Mouse (Mus musculus) spleen, postnatal 10 days (tissue): ENCODE measurements at regions not wholly inside any gene's neighbourhood (a gene's known extent, or its start where the extent isn't known, plus 50 kb on each side); places are given as distances from the start of the nearest gene placed in this dataset.
A peak's percentile ranks its signal among the peaks of the same experiment; 100 is the strongest.

Source experiments
- DNase-seq, 2 experiments: peaks; one replicate each; pipeline ENCODE4 v3.0.0; 2021 to 2022; ENCODE audit warnings: low spot score in 2 of 2

DNA sequence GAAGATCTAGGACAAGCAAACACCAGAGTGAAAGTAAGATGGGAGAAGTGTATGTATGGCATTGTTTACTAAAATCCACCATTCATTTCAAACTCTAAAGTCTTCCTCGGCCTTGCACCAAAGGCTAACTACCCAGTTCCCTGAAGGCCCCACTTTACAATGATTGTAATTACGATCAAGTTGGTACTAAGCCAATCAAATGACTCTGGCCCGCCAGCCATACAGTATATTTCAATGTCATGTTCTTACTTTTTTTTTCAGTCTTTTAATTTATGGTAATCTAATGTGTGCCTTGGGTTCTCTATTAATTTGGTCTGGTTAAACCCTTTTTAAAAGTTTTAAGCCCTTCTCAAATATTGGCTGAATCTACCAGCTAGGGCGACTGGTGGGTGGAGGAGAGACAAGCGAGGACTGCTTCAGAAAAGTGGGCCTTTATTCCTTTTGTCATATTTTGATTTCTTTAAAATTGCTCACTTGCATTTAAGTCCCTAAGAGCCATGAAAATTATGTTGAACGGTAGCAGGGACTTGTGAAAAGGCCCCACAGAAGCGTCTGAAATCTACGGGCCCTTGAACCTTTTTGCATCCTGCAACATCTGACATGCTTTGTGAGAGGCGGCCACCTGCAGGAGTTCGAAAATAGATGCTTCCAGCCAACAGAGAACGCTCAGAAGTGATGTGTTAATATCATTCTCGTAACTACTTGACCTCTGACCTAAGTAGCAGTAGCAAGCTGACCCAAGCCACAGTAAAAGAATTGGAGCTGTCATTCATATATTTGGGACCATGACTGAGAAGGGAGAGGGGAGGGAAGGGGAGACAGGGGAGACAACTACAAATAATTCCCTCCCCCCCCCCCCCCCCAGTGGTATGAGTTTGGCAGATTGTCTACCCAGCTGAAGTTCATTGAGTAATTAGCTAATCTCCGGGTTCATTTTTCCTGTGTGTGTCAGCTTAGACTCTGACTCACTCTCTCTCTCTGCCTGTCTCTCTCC is 197.2 kb downstream of the Cdca7 start:
- no peak for DNase-seq

DNA sequence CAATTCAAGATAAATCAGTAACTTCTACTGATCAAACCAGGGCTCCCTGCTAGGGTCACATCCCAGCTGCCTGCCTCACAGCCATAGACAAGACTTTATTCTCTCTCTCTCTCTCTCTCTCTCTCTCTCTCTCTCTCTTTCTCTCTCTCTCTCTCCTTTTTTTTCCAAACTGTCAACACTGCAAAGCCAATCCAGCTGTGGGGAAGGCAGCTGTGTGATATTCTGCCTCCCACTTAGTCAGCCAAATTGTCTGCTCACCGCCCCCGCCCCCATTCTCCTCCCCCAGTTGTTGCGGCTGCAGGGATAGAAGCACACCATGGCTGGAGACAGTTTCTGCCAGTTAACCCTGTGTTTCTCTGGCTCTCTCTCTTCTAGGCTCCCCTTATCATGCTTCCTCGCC is 198.3 kb downstream of the Cdca7 start:
- no peak for DNase-seq

DNA sequence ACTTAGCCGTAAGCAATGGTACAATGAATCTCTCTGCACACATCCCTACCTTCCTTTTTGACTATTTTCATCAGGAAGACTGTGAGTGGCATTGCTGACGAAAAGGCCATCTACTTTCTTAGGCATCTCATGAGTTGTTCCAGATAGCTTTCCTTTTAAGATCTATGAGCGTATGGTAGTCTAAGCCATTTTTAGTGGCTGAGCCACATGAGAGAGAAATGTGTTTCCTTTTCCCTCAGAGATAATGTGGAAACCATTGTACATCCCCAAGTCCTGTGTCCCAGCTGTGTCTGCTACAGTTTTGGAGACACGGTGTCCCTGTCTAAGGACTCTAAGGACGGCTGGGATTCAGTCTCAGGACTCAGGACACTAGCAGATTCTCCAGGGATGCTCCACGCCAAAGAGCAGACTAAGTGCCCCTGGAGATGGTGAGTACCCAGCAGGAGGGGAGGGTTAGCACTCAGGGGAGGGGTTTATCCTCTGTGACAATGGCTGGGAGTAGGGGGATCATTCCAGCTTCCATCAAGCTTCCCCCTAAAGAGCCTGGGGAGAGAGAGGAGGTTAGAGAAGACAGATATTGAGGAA is 199.0 kb downstream of the Cdca7 start:
- no peak for DNase-seq

DNA sequence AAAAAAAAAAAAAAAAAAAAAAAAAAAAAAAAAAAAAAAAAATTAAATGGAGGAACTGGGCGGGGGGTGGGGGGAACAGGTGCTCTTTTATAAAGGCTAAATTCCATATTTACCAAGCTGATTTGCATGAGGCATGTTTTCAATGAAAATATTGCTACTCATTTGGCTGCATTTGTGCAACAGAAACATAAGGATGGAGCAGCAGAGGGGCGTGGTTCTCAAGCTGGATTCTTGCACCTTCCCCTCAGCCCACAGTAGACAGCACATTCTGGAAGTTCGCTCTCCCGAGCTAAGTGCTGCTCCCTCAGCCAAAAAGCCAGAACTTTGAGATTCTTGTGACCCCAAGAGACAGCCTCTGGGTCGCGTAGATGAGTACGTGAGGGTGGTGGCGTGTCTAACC is 201.8 kb downstream of the Cdca7 start:
- no peak for DNase-seq

DNA sequence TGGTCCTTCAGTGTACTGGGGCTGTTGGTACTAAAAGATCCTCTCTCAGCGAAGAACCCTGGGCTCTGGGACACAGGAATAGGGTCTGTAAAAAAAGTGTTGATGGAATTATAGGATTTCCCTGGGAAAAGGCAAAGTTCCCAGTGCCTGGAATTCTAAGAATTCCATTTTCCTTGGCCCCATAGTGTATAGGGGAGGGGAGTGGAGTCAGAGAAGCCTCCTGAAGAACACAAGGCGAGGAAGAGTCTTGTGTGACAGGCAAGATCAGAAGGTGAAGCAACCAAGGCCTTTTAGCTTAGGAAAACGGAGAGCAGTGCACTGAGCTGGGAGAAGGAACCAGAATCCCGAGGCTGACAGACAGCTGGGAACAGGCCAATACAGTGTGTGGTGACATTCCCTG is 212.1 kb downstream of the Cdca7 start:
- DNase-seq = no peak

DNA sequence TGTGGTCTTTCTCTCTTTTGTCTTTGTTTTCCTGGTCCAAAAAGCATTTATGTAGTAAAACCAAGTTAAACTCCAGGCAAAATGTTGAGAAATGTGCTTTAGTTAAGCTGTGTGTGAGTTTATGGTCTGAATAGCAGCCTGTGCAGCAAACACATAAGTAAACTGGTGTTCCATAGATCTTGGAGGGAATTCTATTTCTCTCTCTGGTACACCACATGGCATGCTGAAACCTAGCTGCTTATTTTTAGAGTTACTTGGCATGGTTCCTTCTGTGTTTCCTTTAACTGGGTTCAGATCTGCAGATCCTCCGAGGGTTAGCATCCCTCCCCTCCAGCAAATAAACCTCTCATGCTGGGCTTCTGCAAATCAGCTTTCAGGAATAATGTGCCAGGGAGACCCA is 225.1 kb downstream of the Cdca7 start:
- DNase-seq = no peak

DNA sequence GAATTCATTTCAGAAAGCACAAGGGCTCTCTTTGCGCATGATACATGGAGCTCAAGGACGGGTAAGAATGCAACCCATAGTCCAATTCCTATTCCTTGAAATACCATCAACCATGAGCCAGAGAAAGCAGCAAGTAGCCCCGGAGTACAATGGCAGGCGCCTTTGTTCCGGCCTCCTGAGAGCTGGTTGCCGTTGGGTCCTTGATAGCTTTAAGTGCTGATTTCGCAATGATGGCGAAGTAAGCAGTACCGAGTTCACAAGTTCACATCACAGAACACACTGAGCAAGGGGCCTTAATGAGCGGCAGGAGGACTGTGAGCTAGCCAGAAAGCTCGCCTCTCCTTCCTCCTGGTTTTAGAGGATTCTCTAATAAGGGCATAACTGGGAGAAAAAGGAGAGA is 227.3 kb downstream of the Cdca7 start:
- DNase-seq = no peak

DNA sequence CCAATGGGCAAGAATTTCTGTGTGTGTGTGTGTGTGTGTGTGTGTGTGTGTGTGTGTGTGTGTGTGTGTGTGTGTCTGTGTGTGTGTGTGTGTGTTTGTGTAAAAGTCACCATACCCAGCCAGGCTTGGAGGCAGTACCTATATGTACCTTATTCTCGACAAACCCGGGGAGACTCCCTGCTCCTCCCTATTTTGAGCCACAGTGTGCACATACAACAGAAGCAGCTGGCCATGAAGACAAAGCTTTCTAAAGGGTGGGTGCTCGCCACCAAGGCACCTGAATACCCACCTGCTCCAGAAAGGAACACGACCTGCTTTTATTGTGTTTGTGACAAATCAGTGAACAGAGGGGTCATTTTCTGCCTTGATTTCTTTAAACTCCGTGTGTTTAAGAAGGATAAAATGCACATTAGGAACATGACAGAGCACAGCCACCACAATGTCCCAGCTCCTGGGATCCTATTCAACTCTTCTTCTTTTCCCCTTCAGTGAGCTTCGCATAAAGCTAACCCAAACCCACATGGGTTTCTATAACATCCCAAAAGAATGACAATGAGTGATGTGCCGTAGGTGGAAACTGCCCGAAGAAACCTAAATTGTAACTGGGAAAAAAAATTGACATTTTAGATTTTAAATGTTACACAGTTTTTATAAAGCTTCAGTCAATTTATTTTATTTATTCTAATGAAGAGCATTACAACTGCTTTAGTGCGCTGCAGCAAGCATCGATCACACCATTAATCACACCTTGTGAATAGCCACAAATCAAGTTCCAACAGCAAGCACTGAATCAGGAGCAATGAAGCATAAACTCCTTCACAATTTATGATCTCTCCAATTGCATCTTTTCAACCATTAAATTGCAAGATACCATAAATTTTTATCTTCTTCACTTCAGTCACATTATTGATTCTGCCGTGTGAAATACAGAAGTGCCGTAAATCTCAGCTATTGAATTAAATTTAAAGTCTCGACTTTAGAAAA is 232.0 kb downstream of the Cdca7 start:
- DNase-seq = no peak

DNA sequence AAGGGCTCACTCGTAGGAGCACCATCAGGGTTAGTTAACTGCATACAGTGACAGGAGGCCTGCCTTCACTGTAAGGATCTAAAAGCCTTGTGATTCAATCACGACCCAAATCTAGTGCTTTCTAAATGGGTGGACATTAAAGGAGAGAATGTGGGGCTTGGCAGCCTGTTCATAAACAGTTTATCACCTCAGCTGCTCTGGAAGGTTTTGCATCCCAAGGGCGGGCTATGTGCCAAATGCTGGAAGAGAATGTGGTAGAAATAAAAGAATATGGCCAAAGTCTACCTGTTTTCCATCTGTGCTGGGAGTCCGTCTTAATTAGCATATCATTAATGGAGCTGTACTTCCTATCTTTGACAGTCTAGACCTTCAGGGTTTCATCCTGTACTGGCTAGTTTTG is 241.0 kb downstream of the Cdca7 start:
- DNase-seq = no peak

DNA sequence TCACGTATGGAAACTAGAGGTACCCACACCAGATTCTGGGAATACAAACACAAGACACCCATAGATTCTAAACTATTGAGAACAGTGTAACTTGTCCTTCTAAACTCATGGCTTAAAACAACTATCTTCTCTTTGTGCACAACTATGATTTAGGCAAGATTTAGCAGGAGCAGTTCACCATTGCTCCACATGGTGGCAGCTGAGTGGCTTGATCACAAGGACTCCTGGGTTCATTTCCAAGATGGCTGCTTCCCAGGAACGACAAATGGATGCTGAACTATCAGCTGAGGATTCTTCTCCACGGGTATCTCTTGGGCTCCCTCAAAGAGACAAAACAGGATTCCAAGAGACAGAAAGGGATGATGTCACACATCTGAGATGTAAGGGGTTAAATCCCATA is 251.5 kb downstream of the Sp3 start:
- DNase-seq = peak in 1 of 2 experiments; percentile 38

DNA sequence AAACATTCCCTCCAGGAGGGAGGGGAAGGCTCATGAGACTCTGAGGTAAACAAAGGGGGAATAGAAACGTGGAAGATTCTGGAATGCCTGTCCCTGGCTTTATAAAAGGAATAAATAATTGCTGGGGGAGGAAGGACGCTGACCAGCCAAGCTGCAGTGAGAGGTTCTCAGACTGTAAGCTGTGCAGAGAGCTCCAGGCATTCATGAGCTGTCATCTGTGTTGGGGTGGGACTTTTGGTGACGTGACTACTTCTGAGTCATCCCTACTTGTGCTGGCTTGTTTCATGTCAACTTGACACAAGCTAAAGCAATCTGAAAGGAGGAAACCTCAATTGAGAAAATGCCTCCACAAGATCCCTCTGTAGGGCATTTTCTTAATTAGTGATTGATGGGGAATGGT is 246.9 kb downstream of the Sp3 start:
- no peak for DNase-seq

DNA sequence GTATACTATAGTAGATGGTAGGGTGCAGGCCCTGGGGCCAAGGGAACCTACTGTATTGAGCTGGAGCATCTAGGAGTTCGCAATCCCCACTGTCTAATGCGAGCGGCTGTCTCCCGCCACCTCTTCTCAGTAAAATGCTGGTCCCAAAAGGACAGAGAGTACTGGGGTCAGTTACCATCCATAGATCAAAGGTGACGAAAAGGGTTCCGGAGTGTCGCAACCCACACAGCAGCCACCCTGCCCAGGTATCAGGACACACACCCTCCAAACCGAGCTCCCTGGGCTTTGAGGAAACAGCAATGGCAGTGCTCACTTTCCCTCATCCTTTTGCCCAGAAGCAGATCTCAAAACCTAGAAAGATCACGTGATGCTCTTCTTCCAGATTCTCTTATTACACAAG is 245.2 kb downstream of the Sp3 start:
- no peak for DNase-seq

DNA sequence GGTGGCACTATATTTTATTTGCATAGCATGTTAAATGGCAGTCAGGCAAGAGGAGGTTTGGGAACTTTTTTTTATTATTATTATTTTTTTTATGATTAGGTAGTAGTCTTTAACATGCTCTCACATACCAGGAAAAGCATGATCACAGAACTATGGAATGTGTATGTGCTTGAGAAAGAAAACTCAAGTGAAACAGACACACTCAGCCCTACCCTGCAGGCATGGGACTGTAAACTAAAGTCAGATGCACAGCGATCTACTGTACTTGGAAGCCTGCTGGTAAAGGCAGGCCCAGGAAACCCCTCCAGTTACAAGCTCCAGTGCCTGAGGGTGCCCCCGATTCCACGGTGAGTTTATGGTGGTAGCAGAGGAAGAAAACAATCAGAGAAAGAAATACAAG is 243.6 kb downstream of the Sp3 start:
- DNase-seq = no peak

DNA sequence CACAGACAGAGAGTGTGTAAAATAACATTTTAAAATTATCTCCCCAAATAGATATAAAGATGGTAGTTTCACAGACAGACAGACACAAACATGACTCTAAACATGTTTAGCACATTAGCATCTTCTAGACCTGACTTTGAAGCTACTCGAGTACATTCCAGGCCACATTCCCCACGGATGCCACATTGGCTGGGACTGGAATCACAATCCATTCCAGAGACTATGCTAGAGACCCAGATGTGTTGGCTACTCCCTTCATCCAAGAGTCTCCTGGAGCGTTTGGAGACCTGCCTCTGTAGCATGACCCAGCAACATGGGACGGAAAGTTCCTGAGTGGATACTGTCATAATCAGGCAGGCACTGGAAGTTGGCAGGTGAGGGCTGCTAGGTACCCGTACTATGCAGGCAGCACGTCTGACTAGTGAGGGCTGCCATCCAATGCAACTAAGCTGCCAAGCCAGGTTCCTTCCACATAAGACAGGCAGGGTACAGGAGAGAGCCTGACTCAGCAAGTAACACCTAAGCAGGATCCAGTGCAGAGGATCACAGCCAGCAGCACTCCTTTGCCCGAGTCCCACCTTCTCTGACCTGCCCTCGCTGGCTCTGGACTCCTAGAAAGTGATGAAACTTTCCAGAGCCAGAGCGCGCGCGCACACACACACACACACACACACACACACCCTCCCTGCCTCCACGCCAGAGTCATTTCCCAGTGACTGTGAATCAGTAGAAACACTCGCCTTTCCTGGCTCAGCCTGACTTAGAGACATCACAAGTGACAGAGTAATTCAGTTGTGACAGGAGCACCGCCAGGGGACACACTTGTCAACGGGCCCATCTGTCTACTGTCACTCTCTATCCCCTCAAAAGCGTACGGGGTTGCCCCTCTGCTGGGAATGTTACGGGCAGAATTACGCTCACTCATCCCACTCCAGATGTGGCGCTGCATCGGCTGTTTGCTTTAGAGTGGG is 239.6 kb downstream of the Sp3 start:
- DNase-seq = no peak

DNA sequence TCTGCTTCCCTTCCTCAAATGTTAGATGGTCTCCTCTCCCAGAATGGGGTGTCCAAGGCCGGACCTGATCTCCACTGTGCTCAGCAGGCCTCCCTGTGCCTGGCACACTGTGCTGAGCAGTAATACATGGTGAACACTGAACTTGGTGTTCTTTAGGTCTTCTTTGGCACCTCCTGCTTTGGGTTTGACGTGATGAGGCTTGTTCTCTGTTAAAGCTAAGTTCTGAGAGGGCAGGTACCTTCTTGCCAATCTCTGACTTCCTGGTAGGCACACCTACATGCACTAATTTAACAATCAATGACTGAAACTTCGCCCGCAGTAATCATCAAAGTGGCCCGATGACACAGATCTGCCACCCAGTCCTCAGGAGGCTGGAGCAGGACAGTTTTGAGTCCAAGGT is 238.5 kb downstream of the Sp3 start:
- DNase-seq = no peak

DNA sequence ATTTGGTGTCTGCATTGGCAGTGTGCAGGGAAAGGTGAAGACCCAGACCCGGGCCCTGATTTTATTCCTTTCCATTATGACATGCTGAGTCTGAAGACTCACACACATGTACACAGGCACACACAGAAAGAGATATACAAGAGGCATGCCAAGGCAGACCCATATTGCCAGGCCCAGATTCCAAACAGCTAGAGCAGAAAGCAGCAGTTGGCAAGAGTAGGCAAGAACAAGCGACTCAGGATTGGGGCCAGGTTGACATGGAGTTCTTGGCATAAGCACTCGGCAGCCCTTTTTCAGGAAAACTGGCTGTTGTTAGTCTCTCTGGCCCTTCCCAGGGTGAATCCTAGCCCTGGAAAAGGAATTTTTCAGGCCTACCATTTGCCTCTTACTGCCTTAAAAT is 236.6 kb downstream of the Sp3 start:
- no peak for DNase-seq

DNA sequence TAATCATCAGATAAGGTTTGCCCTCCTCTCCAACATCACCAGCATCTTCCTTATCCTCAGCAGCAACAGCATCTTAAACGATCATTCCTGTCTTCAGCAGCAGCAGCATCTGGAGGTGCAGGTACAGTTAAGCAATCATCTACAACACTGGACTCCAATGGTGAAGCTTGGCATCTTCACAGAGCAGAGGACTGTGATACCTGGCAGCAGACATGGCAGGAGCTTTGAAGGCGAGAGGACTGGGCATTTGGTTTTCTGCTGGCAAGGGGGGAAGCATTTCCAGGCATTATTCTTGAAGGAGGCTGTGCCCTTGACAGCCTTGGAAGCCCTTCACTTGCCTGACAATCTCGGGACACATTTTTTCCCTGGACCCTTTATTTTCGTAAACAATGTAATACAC is 235.3 kb downstream of the Sp3 start:
- DNase-seq = no peak

DNA sequence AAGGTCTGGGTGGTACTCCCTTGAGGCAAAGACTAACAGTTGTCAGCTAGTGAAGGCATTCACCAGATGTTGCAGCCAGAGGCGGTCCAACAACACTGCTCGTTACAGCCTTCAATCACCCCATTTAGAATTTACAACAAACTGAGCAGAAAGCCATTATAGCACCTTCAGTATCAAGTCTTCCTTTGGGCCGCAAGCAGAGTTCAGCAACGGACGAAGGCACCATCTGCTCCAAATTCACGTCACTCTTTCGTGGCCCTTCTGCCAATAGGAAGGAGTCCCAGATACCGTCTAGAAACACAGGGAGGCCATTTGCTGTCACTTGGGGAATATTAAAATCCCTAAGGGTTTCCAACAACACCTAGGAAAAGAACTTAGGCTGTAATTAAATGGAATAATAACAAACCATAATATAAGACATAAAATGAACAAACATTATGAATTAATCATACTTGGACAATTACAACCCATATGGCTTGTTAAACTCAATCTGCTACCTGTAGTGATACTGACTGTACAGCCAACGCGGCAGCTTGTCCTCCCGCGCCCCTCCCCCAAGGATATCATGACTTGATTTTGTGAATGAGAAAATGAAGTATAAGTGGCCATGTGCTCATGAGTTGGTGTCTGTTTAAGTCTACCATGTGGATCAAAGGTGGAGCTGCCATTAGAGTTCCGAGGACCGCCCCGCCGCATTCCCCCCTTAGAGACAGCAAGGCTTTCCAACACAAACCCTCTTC is 233.6 kb downstream of the Sp3 start:
- no peak for DNase-seq

DNA sequence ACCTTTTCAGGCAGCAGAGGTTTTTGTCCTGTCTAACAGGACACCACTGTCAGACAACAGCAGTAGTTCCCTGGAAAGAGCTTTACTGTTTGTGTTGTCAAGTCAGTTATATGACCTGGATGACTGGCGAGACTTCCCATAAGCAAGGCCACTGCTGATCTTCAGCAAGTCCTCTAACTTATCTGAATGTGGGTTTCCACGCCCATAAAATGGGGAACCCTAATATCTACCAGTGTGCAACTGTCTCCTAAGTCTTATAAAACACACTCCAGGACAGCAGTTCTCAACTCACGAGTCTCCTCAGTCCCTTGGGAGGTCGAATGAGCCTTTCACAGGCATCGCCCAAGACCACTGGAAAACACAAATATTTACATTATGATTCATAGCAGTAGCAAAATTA is 232.9 kb downstream of the Sp3 start:
- no peak for DNase-seq

DNA sequence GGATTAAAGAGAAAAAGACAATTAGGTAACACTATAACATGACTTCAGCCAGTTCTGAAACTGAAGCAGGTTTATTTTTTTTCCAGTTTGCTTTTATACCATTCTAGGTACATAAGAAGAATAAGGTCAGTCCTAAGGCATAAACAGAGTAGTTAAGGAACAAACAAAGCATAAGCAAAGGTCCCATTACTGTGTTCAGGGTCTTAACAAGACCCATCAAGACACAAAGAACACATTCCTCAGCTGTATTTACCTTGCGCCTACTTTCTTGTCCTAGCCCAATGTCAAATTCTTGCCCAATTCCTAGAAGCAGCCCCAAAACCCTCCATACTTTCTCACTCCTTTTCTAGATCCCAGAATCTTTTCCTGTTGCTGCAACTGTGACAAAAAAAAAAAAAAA is 230.8 kb downstream of the Sp3 start:
- DNase-seq = no peak
